ENCODE assay signal across 7 mouse cellular contexts in the genomic region with DNA sequence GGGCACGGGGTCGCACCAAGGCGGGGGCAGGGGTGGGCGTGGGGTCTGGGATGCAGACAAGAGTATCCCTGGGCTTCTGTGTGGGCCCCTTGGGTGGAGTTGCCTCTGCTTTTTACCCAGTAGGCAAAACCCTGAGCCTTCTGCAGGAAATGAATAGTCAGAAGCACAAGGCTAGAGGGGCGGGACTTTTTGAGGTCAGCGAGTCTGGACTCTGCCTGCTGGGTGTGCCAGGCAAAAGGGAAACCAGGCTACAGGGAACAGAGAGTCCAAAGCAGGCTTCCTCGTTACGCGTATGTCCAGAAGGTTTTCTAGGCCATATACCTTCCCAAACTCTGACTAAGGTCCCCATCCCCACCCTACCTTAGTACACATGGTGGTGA. TPM values are rescaled to one million over a fixed set of nuclear protein-coding genes. Genes with fewer than 3 reads are reported as not detected.
A peak's percentile ranks its signal among the peaks of the same experiment; 100 is the strongest.
DNase-seq lines count a peak whose midpoint lies in the region; ATAC-seq lines count a peak whose summit lies in the region.

No protein-coding gene starts in this region.

- WGBS in forebrain, embryonic 11.5 days, result 13% methylated on average over 9 of the region's 9 CpGs
- 51% methylated on average over 5 of the region's 9 CpGs for WGBS in hindbrain, embryonic 11.5 days

- peak overlapping the region; percentile 60 for H3K9ac ChIP-seq in forebrain, embryonic 11.5 days (ENCODE audit: low read length)
- peak overlapping the region; percentile 64 for H3K9ac ChIP-seq in hindbrain, embryonic 11.5 days (ENCODE audit: low read depth, low read length)

- ATAC-seq in forebrain, embryonic 11.5 days (replicated peaks; ENCODE audit: low FRiP score), result no peak; the same call in 1 of the 2 replicates
- no peak for ATAC-seq in hindbrain, embryonic 11.5 days (ENCODE audit: low FRiP score)
- peak; percentile 77 for ATAC-seq in megakaryocyte progenitor cell, adult 5-6 weeks (replicated peaks; ENCODE audit: poor library complexity)

- H3K4me2 ChIP-seq in forebrain, embryonic 11.5 days (ENCODE audit: low read depth, low read length, severe bottlenecking), result peak overlapping the region; percentile 47
- peak overlapping the region; percentile 26 for H3K4me2 ChIP-seq in hindbrain, embryonic 11.5 days (replicated peaks; ENCODE audit: low read depth, low read length)

- peaks cover 35% of the 10 kb centered on the region for H3K4me1 ChIP-seq in forebrain, embryonic 11.5 days (replicated peaks; ENCODE audit: control insufficient read depth, insufficient read depth, low read length)
- H3K4me1 ChIP-seq in hindbrain, embryonic 11.5 days (replicated peaks; ENCODE audit: control insufficient read depth, insufficient read depth, low read length), result peaks cover 35% of the 10 kb centered on the region

- no peaks in the 10 kb centered on the region for H3K36me3 ChIP-seq in forebrain, embryonic 11.5 days (ENCODE audit: control insufficient read depth, insufficient read depth, low read length)
- no peaks in the 10 kb centered on the region for H3K36me3 ChIP-seq in hindbrain, embryonic 11.5 days (ENCODE audit: control insufficient read depth, insufficient read depth, low read length)

- no peak overlapping the region; the same call in 1 of the 2 replicates for H3K4me3 ChIP-seq in forebrain, embryonic 11.5 days (ENCODE audit: low read depth, low read length)
- no peak overlapping the region for H3K4me3 ChIP-seq in hindbrain, embryonic 11.5 days (ENCODE audit: low read depth, low read length)

- intact Hi-C loops in left cerebral cortex, postnatal 4 days (cut with DNase I), result loop anchor here (5.0 kb wide), 1 partner anchor 51 kb away; a partner anchor contains a TSS

- DNase-seq in MN1 (ENCODE audit: low spot score), result peak; percentile 86
- DNase-seq in adrenal gland, postnatal 36 days, result peak; percentile 85 to 88
- peak; percentile 69 for DNase-seq in forebrain, embryonic 11.5 days (ENCODE audit: low spot score)
- DNase-seq in hindbrain, embryonic 11.5 days (ENCODE audit: low spot score), result peak; percentile 46
- peak; percentile 50 for DNase-seq in left cerebral cortex, postnatal 4 days
- DNase-seq in thymus, postnatal 0 days (ENCODE audit: low spot score), result no peak

- no peaks in the 10 kb centered on the region for H3K27me3 ChIP-seq in forebrain, embryonic 11.5 days (ENCODE audit: control insufficient read depth, insufficient read depth, low read length)
- no peaks in the 10 kb centered on the region for H3K27me3 ChIP-seq in hindbrain, embryonic 11.5 days (ENCODE audit: control insufficient read depth, insufficient read depth, low read length)

- H3K9me3 ChIP-seq in forebrain, embryonic 11.5 days (ENCODE audit: control insufficient read depth, low read length), result no peaks in the 10 kb centered on the region
- no peaks in the 10 kb centered on the region for H3K9me3 ChIP-seq in hindbrain, embryonic 11.5 days (ENCODE audit: control insufficient read depth, low read length)

- H3K27ac ChIP-seq in forebrain, embryonic 11.5 days (ENCODE audit: low read depth, low read length), result peak overlapping the region; percentile 99
- H3K27ac ChIP-seq in hindbrain, embryonic 11.5 days (ENCODE audit: low read depth, low read length), result peak overlapping the region; percentile 98

RNA-seq across cellular contexts. Expression of a gene that starts 50.0 kb away (rescaled TPM):
- total RNA-seq in adrenal gland, postnatal 36 days (2021), result 100 to 1,000 TPM; 290 to 355 TPM
- 43.0 and 44.0 TPM in 2 replicates for polyA plus RNA-seq in forebrain, embryonic 11.5 days (2014; fragmentation: Nextera tagmentation; extraction: Ambion mirVana)
- polyA plus RNA-seq in hindbrain, embryonic 11.5 days (2014; fragmentation: Nextera tagmentation; extraction: Ambion mirVana), result 36.7 and 38.9 TPM in 2 replicates
- total RNA-seq in left cerebral cortex, postnatal 4 days (2021), result 10 to 100 TPM; 27.3 to 28.3 TPM
- 8.3 and 9.4 TPM in 2 replicates for total RNA-seq in megakaryocyte progenitor cell, adult 5-6 weeks (2015)
- 3.5 and 5.2 TPM in 2 replicates for total RNA-seq in megakaryocyte progenitor cell, adult 5-6 weeks (2017)
- polyA plus RNA-seq in thymus, postnatal 0 days (2015; fragmentation: Nextera tagmentation; extraction: Ambion mirVana), result 21.6 and 23.9 TPM in 2 replicates

Comparison
In these comparisons a context has a peak if more than half of its experiments do, and no peak if none do; other contexts are left out.
1. RNA of a gene that starts 50.0 kb away (total RNA-seq): 290 to 355 TPM in adrenal gland, postnatal 36 days; 27.3 to 28.3 TPM in left cerebral cortex, postnatal 4 days and 3.5 to 9.4 TPM in megakaryocyte progenitor cell, adult 5-6 weeks; every median in the first group is over 4 times any median in the second.